Mouse (Mus musculus) gastrocnemius, postnatal 14 days (tissue): Measurements from ENCODE around the gene Tdrd7. TPM values are rescaled to one million over a fixed set of nuclear protein-coding genes. Genes with fewer than 3 reads are reported as not detected.

Experiments used
- DNase-seq: peaks from one replicate; pipeline ENCODE4 v3.0.0; 2021; ENCODE audit warnings: mixed read lengths
- intact Hi-C: fragments of 180-260 bp; cut with DNase I; formaldehyde crosslinking; loops from one replicate; pipeline ENCODE4 v1.15.1; 2025; ENCODE audit warnings: low total_unique reads
- total RNA-seq, 2 experiments: library from RNA; stranded (reverse); gene quantifications; 2 replicates each; pipeline ENCODE4 v1.2.3; 2021

The Tdrd7 gene
- total RNA-seq, 2 experiments from 2014 or later = 8.2 to 9.3 TPM

GRCm38 (mm10) chr4:46069851-46070482 is 104.8 kb downstream of the Tdrd7 start:
- no peak for DNase-seq
- intact Hi-C loops = no loop called here

- intact Hi-C loops = no loop called here
- no peak for DNase-seq
These were observed 107.5 kb downstream of the Tdrd7 start for GRCm38 (mm10) chr4:46072631-46073030.

GRCm38 (mm10) chr4:46073736-46074135 is 108.6 kb downstream of the Tdrd7 start:
- DNase-seq = peak; percentile 34
- intact Hi-C loops = no loop called here

GRCm38 (mm10) chr4:46075664-46076063 is 110.5 kb downstream of the Tdrd7 start:
- DNase-seq = no peak
- intact Hi-C loops = no loop called here

- intact Hi-C loops = no loop called here
- DNase-seq = no peak
These were observed 111.8 kb downstream of the Tdrd7 start for GRCm38 (mm10) chr4:46076892-46077291.

- no peak for DNase-seq
- intact Hi-C loops = no loop called here
These were observed 115.1 kb downstream of the Tdrd7 start for GRCm38 (mm10) chr4:46080261-46080660.

- intact Hi-C loops = no loop called here
- no peak for DNase-seq
These were observed 117.4 kb downstream of the Tdrd7 start for GRCm38 (mm10) chr4:46082555-46082954.

Other genes starting within 250 kb of the Tdrd7 start
- 1 to 10 TPM in 1 of 2 experiments, under 1 TPM in 1; 1.00 to 1.5 TPM for gene Aldh1b1, start 166.3 kb upstream of the Tdrd7 start, total RNA-seq
- not detected for gene Igfbpl1, start 138.4 kb upstream of the Tdrd7 start, total RNA-seq
- not detected for gene Stra6l, start 116.7 kb upstream of the Tdrd7 start, total RNA-seq
- under 1 TPM in 1 of 2 experiments, not detected in 1; 0.04 TPM for gene Ccdc180, start 75.0 kb upstream of the Tdrd7 start, total RNA-seq
- 100 to 1,000 TPM; 228 TPM for gene Tmod1, start 73.6 kb downstream of the Tdrd7 start, total RNA-seq
- gene Ncbp1, start 173.3 kb downstream of the Tdrd7 start, total RNA-seq = 10 to 100 TPM; 13.2 to 17.5 TPM
- gene Tstd2, start 173.4 kb downstream of the Tdrd7 start, total RNA-seq = 10 to 100 TPM in 1 of 2 experiments, 1 to 10 TPM in 1; 9.6 to 10.4 TPM
- 1 to 10 TPM; 7.5 to 7.8 TPM for gene Xpa, start 231.0 kb downstream of the Tdrd7 start, total RNA-seq